Mouse (Mus musculus) heart, embryonic 16.5 days (tissue): Measurements from ENCODE around the gene Tnrc18. TPM values are rescaled to one million over a fixed set of nuclear protein-coding genes. Genes with fewer than 3 reads are reported as not detected.

Experiments
- ATAC-seq: fragments of 200-750 bp; cut with Nextera tagmentation; replicated peaks from 2 replicates; pipeline ENCODE4 v1.8.0; 2017; ENCODE audit warnings: moderate number of reproducible peaks; ENCODE audit not compliant: insufficient read depth, low FRiP score; ENCODE audit errors: extremely low read depth
- H3K27ac ChIP-seq: fragments of 300-500 bp; sonication (generic); 2 replicates; pipeline ENCODE4 v1.5.1; 2014; ENCODE audit warnings: mild to moderate bottlenecking, low read length, control low read depth, moderate library complexity
- H3K27me3 ChIP-seq: fragments of 300-500 bp; sonication (generic); 2 replicates; pipeline ENCODE4 v1.6.1; 2014; ENCODE audit warnings: low read length, mixed read lengths; ENCODE audit not compliant: control insufficient read depth, insufficient read depth
- H3K36me3 ChIP-seq: fragments of 300-500 bp; sonication (generic); 2 replicates; pipeline ENCODE4 v1.6.1; 2014; ENCODE audit not compliant: control insufficient read depth, insufficient read depth
- H3K4me1 ChIP-seq: fragments of 300-500 bp; sonication (generic); 2 replicates; pipeline ENCODE4 v1.6.1; 2014; ENCODE audit warnings: low read length, mixed read lengths; ENCODE audit not compliant: control insufficient read depth, insufficient read depth
- H3K4me2 ChIP-seq: fragments of 300-500 bp; sonication (generic); 2 replicates; pipeline ENCODE4 v1.6.1; 2014; ENCODE audit warnings: low read depth, mild to moderate bottlenecking, control low read depth, low read length
- H3K4me3 ChIP-seq: fragments of 300-500 bp; sonication (generic); 2 replicates; pipeline ENCODE4 v1.5.1; 2014; ENCODE audit warnings: mild to moderate bottlenecking, control low read depth, low read length
- H3K9ac ChIP-seq: fragments of 300-500 bp; sonication (generic); 2 replicates; pipeline ENCODE4 v1.6.1; 2014; ENCODE audit warnings: low read length, control low read depth
- H3K9me3 ChIP-seq: fragments of 300-500 bp; sonication (generic); replicated peaks from 2 replicates; pipeline ENCODE4 v1.6.1; 2016; ENCODE audit warnings: low read length; ENCODE audit not compliant: control insufficient read depth
- WGBS: fragments of 180-500 bp; shearing (Covaris S2); extraction: QIAGEN DNeasy Blood & Tissue Kit; methylation state at CpG from one replicate; pipeline ENCODE4 v1.1.7; 2014; 5-methylcytosine and 5-hydroxymethylcytosine counted together
- polyA plus RNA-seq: library from polyadenylated mRNA; unstranded; fragments of >200 nt; fragmentation: Nextera tagmentation; extraction: Ambion mirVana; gene quantifications from 2 replicates; pipeline ENCODE4 v1.2.1, GENCODE M21; 2015

Gene Tnrc18
- polyA plus RNA-seq, 1 experiment from 2014 or later, result 17.6 TPM

- Histone ChIP-seq H3K4me3 (no peak overlapping the region), H3K4me1 (peaks cover 31% of the 10 kb centered on the region), H3K4me2 (no peak overlapping the region), H3K27me3 (no peaks in the 10 kb centered on the region), H3K9ac (no peak overlapping the region), H3K36me3 (peaks cover 22% of the 10 kb centered on the region), H3K9me3 (no peaks in the 10 kb centered on the region; the same call in 1 of the 2 replicates), H3K27ac (no peak overlapping the region)
- ATAC-seq, result no peak
- WGBS, result 89% methylated on average over 4 of the region's 4 CpGs
These were observed 24.9 kb downstream of the Tnrc18 start for GRCm38 (mm10) chr5:142792594-142792993.

- Histone ChIP-seq H3K36me3 (peaks cover 37% of the 10 kb centered on the region), H3K27ac (no peak overlapping the region), H3K4me2 (no peak overlapping the region), H3K9ac (no peak overlapping the region), H3K9me3 (no peaks in the 10 kb centered on the region; the same call in 1 of the 2 replicates), H3K4me1 (peaks cover 13% of the 10 kb centered on the region), H3K4me3 (no peak overlapping the region), H3K27me3 (no peaks in the 10 kb centered on the region)
- no peak for ATAC-seq
- 91% methylated on average over 23 of the region's 23 CpGs for WGBS
These were observed 29.2 kb downstream of the Tnrc18 start for GRCm38 (mm10) chr5:142788279-142788678.

- Histone ChIP-seq H3K9ac (no peak overlapping the region), H3K4me1 (peaks cover 15% of the 10 kb centered on the region), H3K27me3 (no peaks in the 10 kb centered on the region), H3K36me3 (peaks cover 37% of the 10 kb centered on the region), H3K4me2 (no peak overlapping the region), H3K9me3 (no peaks in the 10 kb centered on the region; the same call in 1 of the 2 replicates), H3K4me3 (no peak overlapping the region), H3K27ac (no peak overlapping the region)
- ATAC-seq, result no peak
- WGBS, result 90% methylated on average over 37 of the region's 37 CpGs
These were observed 30.1 kb downstream of the Tnrc18 start for GRCm38 (mm10) chr5:142787304-142787905.

GRCm38 (mm10) chr5:142786709-142787108, 30.8 kb downstream of the Tnrc18 start:
- whole genome bisulfite sequencing, result 74% methylated on average over 5 of the region's 5 CpGs

GRCm38 (mm10) chr5:142786215-142786614, 31.2 kb downstream of the Tnrc18 start:
- H3K9ac ChIP-seq, result no peak overlapping the region
- H3K27ac ChIP-seq, result no peak overlapping the region
- H3K4me2 ChIP-seq, result no peak overlapping the region
- H3K9me3 ChIP-seq, result no peaks in the 10 kb centered on the region; the same call in 1 of the 2 replicates
- H3K4me3 ChIP-seq, result no peak overlapping the region
- WGBS, result 90% methylated on average over 3 of the region's 3 CpGs
- H3K36me3 ChIP-seq, result peaks cover 37% of the 10 kb centered on the region
- no peak for ATAC-seq
- peaks cover 17% of the 10 kb centered on the region for H3K4me1 ChIP-seq
- H3K27me3 ChIP-seq, result no peaks in the 10 kb centered on the region

More at GRCm38 (mm10) chr5:142786709-142787108, 30.8 kb downstream of the Tnrc18 start:
- peaks cover 15% of the 10 kb centered on the region for H3K4me1 ChIP-seq
- no peak overlapping the region for H3K4me3 ChIP-seq
- no peak overlapping the region for H3K9ac ChIP-seq
- H3K9me3 ChIP-seq, result no peaks in the 10 kb centered on the region; the same call in 1 of the 2 replicates
- H3K27ac ChIP-seq, result no peak overlapping the region
- ATAC-seq, result no peak
- no peaks in the 10 kb centered on the region for H3K27me3 ChIP-seq
- H3K4me2 ChIP-seq, result no peak overlapping the region
- H3K36me3 ChIP-seq, result peaks cover 37% of the 10 kb centered on the region

GRCm38 (mm10) chr5:142783142-142783540, 34.3 kb downstream of the Tnrc18 start:
- Histone ChIP-seq H3K4me1 (peaks cover 19% of the 10 kb centered on the region), H3K36me3 (peaks cover 20% of the 10 kb centered on the region), H3K27ac (no peak overlapping the region), H3K27me3 (no peaks in the 10 kb centered on the region), H3K4me2 (no peak overlapping the region), H3K9ac (no peak overlapping the region), H3K4me3 (no peak overlapping the region), H3K9me3 (no peaks in the 10 kb centered on the region; the same call in 1 of the 2 replicates)
- WGBS, result 47% methylated on average over 7 of the region's 7 CpGs
- ATAC-seq, result no peak

- no peak overlapping the region for H3K4me3 ChIP-seq
- no peak for ATAC-seq
- no peak overlapping the region for H3K9ac ChIP-seq
- no peak overlapping the region for H3K4me2 ChIP-seq
- H3K27ac ChIP-seq, result no peak overlapping the region; the same call in 1 of the 2 replicates
- H3K4me1 ChIP-seq, result peaks cover 19% of the 10 kb centered on the region
- WGBS, result 78% methylated on average over 8 of the region's 8 CpGs
- H3K9me3 ChIP-seq, result no peaks in the 10 kb centered on the region
- H3K36me3 ChIP-seq, result peaks cover 15% of the 10 kb centered on the region
- H3K27me3 ChIP-seq, result no peaks in the 10 kb centered on the region
These were observed 34.9 kb downstream of the Tnrc18 start for GRCm38 (mm10) chr5:142782459-142783141.

- Histone ChIP-seq H3K27me3 (no peaks in the 10 kb centered on the region), H3K9ac (no peak overlapping the region), H3K27ac (no peak overlapping the region), H3K4me3 (no peak overlapping the region), H3K36me3 (peaks cover 7% of the 10 kb centered on the region), H3K4me2 (no peak overlapping the region), H3K9me3 (no peaks in the 10 kb centered on the region), H3K4me1 (peaks cover 17% of the 10 kb centered on the region)
- WGBS, result 54% methylated on average over 5 of the region's 5 CpGs
- ATAC-seq, result no peak
These were observed 36.9 kb downstream of the Tnrc18 start for GRCm38 (mm10) chr5:142780579-142780978.

GRCm38 (mm10) chr5:142778871-142779270, 38.6 kb downstream of the Tnrc18 start:
- Histone ChIP-seq H3K9ac (no peak overlapping the region), H3K4me2 (no peak overlapping the region), H3K4me3 (no peak overlapping the region), H3K4me1 (peaks cover 17% of the 10 kb centered on the region), H3K36me3 (peaks cover 21% of the 10 kb centered on the region), H3K27me3 (no peaks in the 10 kb centered on the region), H3K9me3 (no peaks in the 10 kb centered on the region), H3K27ac (no peak overlapping the region)
- no peak for ATAC-seq
- 80% methylated on average over 6 of the region's 6 CpGs for WGBS
